Mouse (Mus musculus) embryo, embryonic 10.5 days (tissue): ENCODE measurements around the gene Gm609.
"Not testable (repeated sequence)": the region's sequence is repeated elsewhere in the genome, so short reads cannot be mapped to it uniquely, and the experiment has no call there.

ENCODE experiments used
- DNase-seq: peaks from one replicate; pipeline ENCODE4 v3.0.0-alpha.2; 2015; ENCODE audit warnings: low spot score

Gm609 gene

DNA sequence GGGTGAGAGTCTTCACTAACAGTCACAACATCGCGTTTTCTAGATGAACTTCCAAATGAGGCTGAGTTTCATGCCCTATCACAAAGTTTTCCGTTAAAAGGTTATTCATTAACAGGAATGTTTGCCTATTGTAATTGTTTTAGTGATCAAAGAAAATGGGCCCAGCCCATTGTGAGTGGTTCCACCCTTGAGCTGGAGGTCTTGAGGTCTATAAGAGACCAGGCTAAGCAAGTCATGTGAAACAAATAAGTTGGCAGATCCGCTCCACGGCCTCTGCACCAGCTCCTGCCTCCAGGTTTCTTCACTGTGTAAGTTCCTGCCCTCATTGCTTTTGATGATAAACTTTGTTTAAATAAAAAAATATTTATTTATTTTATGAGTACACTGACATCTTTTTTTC lies at the start of gene Gm609:
Gm609 (minus strand) TSS at position 43 of the 400 bp plus-strand sequence.
- no peak for DNase-seq

GRCm38 (mm10) chr16:45542108-45542507 lies 49.3 kb upstream of the Gm609 start:
- no peak for DNase-seq

- not testable (repeated sequence) for DNase-seq
These were observed 45.6 kb upstream of the Gm609 start for GRCm38 (mm10) chr16:45538342-45538741.

DNA sequence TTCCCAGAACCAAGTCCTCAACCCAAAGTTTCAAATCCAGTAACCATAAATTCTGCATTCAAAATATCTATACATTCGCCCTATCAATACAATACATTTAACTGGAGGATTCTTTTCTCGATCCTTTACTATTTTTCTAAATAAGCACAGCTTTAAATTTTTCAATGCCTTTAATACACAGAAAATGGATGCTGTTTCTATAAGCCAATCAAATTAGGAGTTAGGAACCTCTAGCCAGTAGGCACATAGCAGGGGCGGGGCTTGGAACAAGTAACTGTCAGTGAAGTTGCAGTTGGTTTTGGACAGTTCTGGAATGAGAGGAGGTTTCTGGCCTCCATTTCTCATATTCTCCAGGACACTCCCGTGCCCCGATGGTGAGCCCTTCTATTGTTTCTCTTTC lies 42.2 kb upstream of the Gm609 start, which contains the start of gene Slc9c1:
Slc9c1 (plus strand) TSS at position 301 of the 400 bp plus-strand sequence.
- no peak for DNase-seq

- DNase-seq = no peak
These were observed 39.2 kb upstream of the Gm609 start, which contains the start of gene Gm17783 for GRCm38 (mm10) chr16:45531950-45532349. Gene Gm17783 (minus strand): TSS chr16:45532050.

DNA sequence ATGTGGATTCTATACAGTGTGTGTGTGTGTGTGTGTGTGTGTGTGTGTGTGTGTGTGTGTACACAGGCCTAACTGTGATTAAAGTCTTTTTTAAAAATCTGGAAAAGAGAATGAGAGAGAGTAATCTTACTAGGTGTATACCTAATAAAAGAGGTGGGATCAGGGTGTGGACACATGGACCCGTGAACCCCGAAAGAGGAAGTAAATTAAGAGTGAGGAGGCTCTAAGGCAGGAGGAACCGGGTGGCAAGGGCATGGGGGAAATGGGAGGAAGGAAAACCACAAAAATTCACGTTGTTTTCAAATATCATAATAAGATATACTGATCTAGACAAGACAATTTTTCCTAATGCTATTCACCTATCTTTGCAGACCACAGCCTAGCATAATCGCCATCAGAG lies 32.8 kb upstream of the Gm609 start:
- no peak for DNase-seq

DNA sequence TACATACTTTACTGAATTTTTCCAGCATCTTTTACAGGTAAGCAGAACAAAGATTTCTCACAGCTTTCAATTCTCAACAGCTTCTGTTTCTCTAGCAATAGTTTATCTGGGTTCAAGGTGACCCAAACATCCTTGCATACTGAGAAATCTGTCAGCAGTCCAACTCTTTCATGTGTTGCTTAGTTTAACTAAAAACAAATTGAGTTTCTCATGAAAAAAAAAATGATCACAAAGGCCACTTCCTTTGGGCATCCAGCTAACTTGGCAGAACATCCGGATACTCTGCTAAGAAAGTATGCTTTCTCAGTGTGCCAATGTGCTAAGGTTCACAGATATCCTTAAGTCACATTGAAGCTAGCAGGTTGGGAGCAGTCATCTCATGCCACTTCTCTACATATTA lies 2.6 kb upstream of the Gm609 start:
- no peak for DNase-seq

GRCm38 (mm10) chr16:45476991-45477390 lies 15.8 kb downstream of the Gm609 start:
- no peak for DNase-seq

GRCm38 (mm10) chr16:45471836-45472235 lies 20.9 kb downstream of the Gm609 start:
- not testable (repeated sequence) for DNase-seq

GRCm38 (mm10) chr16:45454762-45455161 lies 38.0 kb downstream of the Gm609 start:
- DNase-seq = no peak

DNA sequence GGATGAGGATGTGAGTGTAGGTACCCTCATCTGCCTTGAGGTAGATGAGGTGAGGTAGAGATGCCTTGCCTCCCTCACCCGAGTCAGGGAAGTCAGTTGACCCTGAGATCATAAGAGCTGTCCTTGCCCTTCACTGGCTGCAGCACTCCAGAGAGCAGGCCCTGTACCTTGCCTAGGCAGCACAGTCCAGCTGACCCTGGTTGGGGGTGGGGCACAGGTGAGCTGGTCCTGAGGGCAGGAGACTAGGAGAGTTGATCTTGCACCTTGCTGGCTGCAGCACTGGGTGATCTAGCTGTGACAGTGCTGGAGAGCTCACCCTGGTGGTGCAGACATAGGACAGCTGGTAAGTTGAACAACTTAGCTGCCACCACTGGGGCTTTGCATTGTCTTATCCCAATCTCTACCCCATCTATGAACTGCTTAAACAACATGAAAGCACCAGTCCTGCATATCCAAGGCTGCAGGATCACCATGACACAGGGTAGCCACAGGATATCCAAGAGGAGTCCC lies 55.5 kb downstream of the Gm609 start:
- DNase-seq = no peak

DNA sequence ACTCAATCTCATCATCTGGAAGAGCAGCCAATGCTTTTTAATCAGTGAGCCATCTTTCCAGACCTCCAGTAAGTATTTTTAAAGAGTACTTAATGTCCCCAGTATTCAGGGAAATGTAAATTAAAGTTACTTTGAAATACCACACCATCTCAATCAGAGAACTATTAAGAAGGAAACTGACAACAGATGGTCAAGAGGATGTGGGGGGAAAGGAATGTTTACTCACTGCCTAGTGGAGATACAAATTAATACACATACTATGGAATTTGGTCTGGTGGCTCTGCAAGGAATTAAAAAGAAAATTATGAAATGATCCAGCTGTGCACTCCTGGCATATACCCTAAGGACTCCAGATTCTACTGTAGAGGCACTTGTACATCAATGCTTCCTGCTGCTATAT lies 57.2 kb downstream of the Gm609 start:
- no peak for DNase-seq

GRCm38 (mm10) chr16:45427651-45428050 lies 65.1 kb downstream of the Gm609 start:
- no peak for DNase-seq

DNA sequence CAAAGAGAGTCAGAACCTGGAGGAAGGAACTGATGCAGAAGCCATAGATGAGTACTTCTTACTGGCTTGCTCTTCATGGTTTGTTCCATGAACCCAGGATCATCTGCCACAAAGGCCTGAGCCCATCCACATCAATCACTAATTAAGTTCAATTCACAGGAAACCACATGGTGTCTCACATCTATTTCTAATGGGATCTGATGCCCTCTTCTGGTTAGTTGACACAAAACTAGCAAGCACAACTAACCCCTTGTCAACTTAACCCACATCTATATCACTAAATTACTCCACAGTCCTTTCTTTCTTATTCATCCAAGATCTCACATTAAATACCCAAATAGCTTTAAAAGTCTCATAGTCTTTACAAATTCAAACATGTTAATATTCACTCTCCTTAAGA lies 79.3 kb downstream of the Gm609 start:
- DNase-seq = peak; percentile 12

GRCm38 (mm10) chr16:45409064-45409446 lies 83.7 kb downstream of the Gm609 start:
- not testable (repeated sequence) for DNase-seq

GRCm38 (mm10) chr16:45408425-45409063 lies 84.2 kb downstream of the Gm609 start, which contains the start of gene Cd200:
Gene Cd200 (minus strand): TSS chr16:45409053.
- DNase-seq = peak; percentile 54

DNA sequence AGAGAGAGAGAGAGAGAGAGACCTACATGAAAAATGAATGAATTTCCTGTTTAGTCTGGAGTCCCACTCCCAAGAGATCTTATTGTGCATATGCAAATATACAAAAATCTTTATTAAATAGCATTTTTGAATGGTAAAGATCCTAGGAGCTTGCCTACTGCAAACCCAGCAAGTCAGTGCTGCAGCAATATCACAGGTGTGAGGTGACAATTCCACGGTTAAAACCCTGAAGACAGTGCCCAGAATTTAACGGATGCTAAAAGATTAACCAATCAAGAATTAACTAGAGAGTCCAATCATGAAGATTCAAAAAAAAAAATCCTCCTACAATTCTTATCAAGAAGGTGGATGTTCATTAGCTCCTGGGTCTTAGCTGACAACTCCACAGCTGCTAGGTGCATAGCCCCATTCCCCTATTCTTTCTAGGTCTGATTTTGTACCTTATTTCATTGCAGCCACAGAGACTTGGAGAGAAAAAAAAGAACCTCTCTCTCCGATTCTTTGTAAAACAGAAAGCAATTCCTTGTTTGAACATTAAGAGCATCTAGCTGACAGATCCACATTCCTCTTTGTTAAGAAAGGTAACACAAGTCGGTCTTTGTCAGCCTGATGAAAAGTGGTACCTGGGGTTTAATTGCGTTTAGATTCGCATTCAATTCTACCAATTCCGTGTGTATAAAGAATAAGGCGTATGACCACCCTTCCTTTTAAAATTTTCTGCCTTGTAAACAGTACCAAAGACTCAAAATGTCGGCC lies 84.9 kb downstream of the Gm609 start:
- DNase-seq = no peak

- no peak for DNase-seq
These were observed 85.7 kb downstream of the Gm609 start for GRCm38 (mm10) chr16:45407091-45407490.

DNA sequence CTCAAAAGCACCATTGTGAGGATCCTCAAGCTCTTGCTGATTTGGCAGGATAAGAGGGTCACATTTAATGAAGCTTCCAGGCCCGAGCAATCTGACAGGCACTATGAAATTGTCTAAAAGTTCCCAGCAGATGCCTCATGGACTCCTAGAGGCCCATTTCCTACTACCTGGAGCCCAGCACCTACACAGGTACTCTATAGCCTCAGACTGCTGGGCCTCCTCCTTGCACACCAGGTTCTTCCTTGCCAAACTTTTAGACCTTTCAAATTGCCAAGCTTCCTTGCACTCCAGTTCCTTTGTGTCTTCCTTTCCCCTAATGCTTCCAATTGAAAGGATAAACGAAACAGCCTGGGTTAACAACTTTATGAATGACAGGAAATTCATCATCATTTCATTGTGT lies 89.8 kb downstream of the Gm609 start:
- no peak for DNase-seq

DNA sequence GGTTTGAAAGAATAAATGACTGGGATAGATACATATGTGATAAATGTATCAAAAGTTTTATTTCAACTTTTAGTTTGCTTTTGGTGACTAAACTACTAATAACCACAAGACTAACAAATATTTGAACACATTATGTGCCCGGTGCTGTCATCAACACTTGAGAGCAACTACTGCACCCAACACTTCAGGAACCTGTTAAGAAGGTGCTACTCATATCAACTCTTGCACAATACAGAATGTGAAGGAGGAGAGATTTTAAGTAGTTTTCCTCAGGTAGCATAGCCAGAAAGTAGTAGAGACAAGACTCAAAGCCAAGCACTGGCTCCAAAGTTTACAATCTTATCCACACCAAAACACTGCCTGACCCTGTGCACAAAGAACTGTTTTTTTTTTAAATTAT lies 90.7 kb downstream of the Gm609 start:
- no peak for DNase-seq

- no peak for DNase-seq
These were observed 92.7 kb downstream of the Gm609 start for GRCm38 (mm10) chr16:45399947-45400555.

DNA sequence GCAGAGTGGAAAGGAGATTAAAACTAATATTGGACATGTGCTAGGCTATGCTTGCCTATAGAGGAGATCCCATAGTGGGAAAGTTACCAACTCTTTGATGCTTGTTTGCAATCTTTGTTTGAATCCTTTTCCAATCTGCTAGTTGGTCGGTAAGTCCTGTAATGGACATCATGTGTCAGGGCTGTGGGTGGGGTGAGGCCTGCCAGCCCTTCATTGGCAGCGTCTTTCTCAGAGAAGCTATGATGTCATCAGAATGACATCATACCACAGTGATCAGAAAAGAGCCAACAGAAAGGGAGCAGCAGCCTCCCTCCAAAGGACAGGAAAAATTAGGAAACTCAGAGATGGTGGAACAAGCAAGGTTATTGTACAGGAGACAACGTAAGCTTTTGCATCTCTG lies 93.4 kb downstream of the Gm609 start:
- no peak for DNase-seq

DNA sequence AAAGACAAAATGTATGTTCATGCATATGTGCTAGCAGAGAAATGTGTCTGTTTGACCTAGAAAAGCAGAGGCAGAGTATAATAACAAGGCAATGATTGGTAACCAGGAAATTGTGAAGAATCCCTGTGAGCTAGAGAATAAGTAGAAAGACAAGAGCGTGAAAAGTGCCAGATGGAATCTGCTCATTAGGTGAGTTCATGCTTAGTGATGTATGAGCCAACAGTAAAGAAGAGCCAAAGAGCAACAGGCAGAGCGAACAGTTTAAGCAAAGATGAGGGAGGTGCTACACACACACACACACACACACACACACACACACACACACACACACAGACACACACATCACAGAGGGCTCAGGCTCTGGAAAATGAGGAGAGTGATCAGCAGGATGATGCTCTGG lies 95.3 kb downstream of the Gm609 start:
- no peak for DNase-seq
